ENCODE assay signal across 35 mouse cellular contexts in genomic region chr16:36334232-36334631, GRCm38 (mm10). TPM values are rescaled to one million over a fixed set of nuclear protein-coding genes. Genes with fewer than 3 reads are reported as not detected.
"Had no signal": no experiment of that assay in that cellular context is flagged by ENCODE, and none has a peak within 500 bp of the region (broad histone marks: within the 10 kb centered on the region; RNA-seq: fewer than 3 reads in every experiment).

Gene BC117090 (minus strand): TSS chr16:36334332.

- DNase-seq: left cerebral cortex, postnatal 4 days; liver; liver, embryonic 13.5 days; lung, adult 18-20 months; lung, adult 2 months; lung, embryonic 14.5 days; lung, postnatal 10 days; lung, postnatal 14 days; lung, postnatal 36 days; lung, postnatal 4 days; midbrain, embryonic 14.5 days had no signal

- H3K4me1 ChIP-seq: limb, embryonic 10.5 days; limb, embryonic 12.5 days; limb, embryonic 13.5 days; limb, embryonic 15.5 days; liver, embryonic 12.5 days; liver, embryonic 13.5 days; liver, embryonic 15.5 days; lung, embryonic 15.5 days; megakaryocyte, embryonic 14.5 days; midbrain, embryonic 10.5 days; midbrain, embryonic 12.5 days; midbrain, embryonic 13.5 days; midbrain, embryonic 15.5 days; neural tube, embryonic 12.5 days had no signal

- H3K36me3 ChIP-seq: limb, embryonic 10.5 days; limb, embryonic 12.5 days; limb, embryonic 13.5 days; limb, embryonic 15.5 days; liver, embryonic 12.5 days; liver, embryonic 13.5 days; liver, embryonic 15.5 days; lung, embryonic 15.5 days; midbrain, embryonic 10.5 days; midbrain, embryonic 12.5 days; midbrain, embryonic 13.5 days; midbrain, embryonic 15.5 days; neural tube, embryonic 12.5 days had no signal

- H3K27ac ChIP-seq: limb, embryonic 10.5 days; limb, embryonic 12.5 days; limb, embryonic 13.5 days; limb, embryonic 15.5 days; liver, embryonic 12.5 days; liver, embryonic 13.5 days; liver, embryonic 14.5 days; liver, embryonic 15.5 days; lung, embryonic 15.5 days; macrophage; midbrain, embryonic 10.5 days; midbrain, embryonic 12.5 days; midbrain, embryonic 13.5 days; midbrain, embryonic 15.5 days; neural tube, embryonic 12.5 days had no signal

- H3K4me3 ChIP-seq: limb, embryonic 10.5 days; limb, embryonic 12.5 days; limb, embryonic 13.5 days; limb, embryonic 15.5 days; liver, embryonic 12.5 days; liver, embryonic 13.5 days; liver, embryonic 15.5 days; lung, embryonic 15.5 days; megakaryocyte, embryonic 14.5 days; midbrain, embryonic 10.5 days; midbrain, embryonic 12.5 days; midbrain, embryonic 13.5 days; midbrain, embryonic 15.5 days; myocyte; neural tube, embryonic 12.5 days had no signal

- H3K9ac ChIP-seq: limb, embryonic 12.5 days; limb, embryonic 13.5 days; limb, embryonic 15.5 days; liver, embryonic 12.5 days; liver, embryonic 13.5 days; liver, embryonic 14.5 days; liver, embryonic 15.5 days; lung, embryonic 14.5 days; lung, embryonic 15.5 days; midbrain, embryonic 12.5 days; midbrain, embryonic 13.5 days; midbrain, embryonic 15.5 days; neural tube, embryonic 12.5 days had no signal

- H3K4me2 ChIP-seq: limb, embryonic 12.5 days; limb, embryonic 13.5 days; limb, embryonic 15.5 days; liver, embryonic 12.5 days; liver, embryonic 13.5 days; liver, embryonic 15.5 days; lung, embryonic 14.5 days; lung, embryonic 15.5 days; midbrain, embryonic 11.5 days; midbrain, embryonic 12.5 days; midbrain, embryonic 13.5 days; midbrain, embryonic 15.5 days; neural tube, embryonic 12.5 days had no signal

- H3K9me3 ChIP-seq: limb, embryonic 10.5 days; limb, embryonic 12.5 days; limb, embryonic 13.5 days; limb, embryonic 15.5 days; liver, embryonic 12.5 days; liver, embryonic 13.5 days; liver, embryonic 15.5 days; lung, embryonic 15.5 days; megakaryocyte, embryonic 14.5 days; midbrain, embryonic 10.5 days; midbrain, embryonic 12.5 days; midbrain, embryonic 13.5 days; midbrain, embryonic 15.5 days; neural tube, embryonic 12.5 days had no signal

- ATAC-seq: liver, embryonic 12.5 days; lung, postnatal 0 days; midbrain, embryonic 13.5 days; midbrain, embryonic 15.5 days; midbrain, embryonic 16.5 days had no signal

- H3K27me3 ChIP-seq: limb, embryonic 12.5 days; limb, embryonic 13.5 days; limb, embryonic 15.5 days; liver, embryonic 12.5 days; liver, embryonic 13.5 days; liver, embryonic 15.5 days; lung, embryonic 15.5 days; megakaryocyte, embryonic 14.5 days; midbrain, embryonic 12.5 days; midbrain, embryonic 13.5 days; midbrain, embryonic 15.5 days; neural tube, embryonic 12.5 days had no signal

RNA-seq across cellular contexts. Expression of gene BC117090, which starts in this region (rescaled TPM):
- polyA plus RNA-seq: limb, embryonic 10.5 days; limb, embryonic 11.5 days; limb, embryonic 12.5 days; limb, embryonic 13.5 days; liver, adult 2 months; liver, embryonic 12.5 days; lung, adult 2 months; lung, embryonic 14.5 days; lung, embryonic 15.5 days; lung, embryonic 16.5 days; macrophage; midbrain, embryonic 10.5 days; midbrain, embryonic 11.5 days; midbrain, embryonic 12.5 days; midbrain, embryonic 13.5 days; midbrain, embryonic 14.5 days; midbrain, embryonic 15.5 days; midbrain, embryonic 16.5 days; midbrain, postnatal 0 days; myocyte; neural tube, embryonic 11.5 days; neural tube, embryonic 12.5 days had no signal
